8 mouse cellular contexts compared by ENCODE assay signal in genomic region chr1:169530876-169531701, GRCm38 (mm10). TPM values are rescaled to one million over a fixed set of nuclear protein-coding genes. Genes with fewer than 3 reads are reported as not detected.
A peak's percentile ranks its signal among the peaks of the same experiment; 100 is the strongest.
DNase-seq lines count a peak whose midpoint lies in the region; ATAC-seq lines count a peak whose summit lies in the region.

TSS of gene Nuf2 (minus strand) at chr1:169531464.

- ATAC-seq in erythroblast, adult 5-6 weeks (replicated peaks; ENCODE audit: low FRiP score, poor library complexity, severe bottlenecking) = peak; percentile 98
- peak; percentile 99 for ATAC-seq in kidney, embryonic 15.5 days (replicated peaks; ENCODE audit: low FRiP score)
- ATAC-seq in monocyte, adult 5-6 weeks (replicated peaks; ENCODE audit: insufficient number of reproducible peaks, low FRiP score, low TSS enrichment, poor library complexity, severe bottlenecking) = peak; percentile 100

- H3K9ac ChIP-seq in kidney, embryonic 15.5 days = peak within 1 kb of the TSS; percentile 59

- WGBS in heart, embryonic 10.5 days = under 1% methylated on average over 38 of the region's 39 CpGs
- WGBS in kidney, embryonic 15.5 days = under 1% methylated on average over 39 of the region's 39 CpGs

- peak within 1 kb of the TSS; percentile 82 for H3K4me2 ChIP-seq in kidney, embryonic 15.5 days

- H3K27me3 ChIP-seq in heart, embryonic 10.5 days (ENCODE audit: insufficient read depth, poor library complexity, severe bottlenecking) = no peaks in the 10 kb centered on the region
- no peaks in the 10 kb centered on the region for H3K27me3 ChIP-seq in kidney, embryonic 15.5 days

- H3K27ac ChIP-seq in heart, embryonic 10.5 days = peak within 1 kb of the TSS; percentile 89
- peak within 1 kb of the TSS; percentile 87 for H3K27ac ChIP-seq in kidney, embryonic 15.5 days

- H3K36me3 ChIP-seq in heart, embryonic 10.5 days = peaks cover 21% of the 10 kb centered on the region
- H3K36me3 ChIP-seq in kidney, embryonic 15.5 days = peaks cover 24% of the 10 kb centered on the region

- peak within 1 kb of the TSS; percentile 74 for H3K4me3 ChIP-seq in heart, embryonic 10.5 days
- peak within 1 kb of the TSS; percentile 77 for H3K4me3 ChIP-seq in kidney, embryonic 15.5 days (replicated peaks)

- peaks cover 8% of the 10 kb centered on the region; the same call in 1 of the 2 replicates for H3K4me1 ChIP-seq in heart, embryonic 10.5 days
- H3K4me1 ChIP-seq in kidney, embryonic 15.5 days = peaks cover 14% of the 10 kb centered on the region

- no peaks in the 10 kb centered on the region for H3K9me3 ChIP-seq in heart, embryonic 10.5 days
- H3K9me3 ChIP-seq in kidney, embryonic 15.5 days (replicated peaks) = no peaks in the 10 kb centered on the region

- peak; percentile 97 to 98 for DNase-seq in B cell, adult 2 months
- peak; percentile 100 for DNase-seq in brain, adult 2 months (ENCODE audit: low read depth, low spot score)
- DNase-seq in heart, embryonic 10.5 days (ENCODE audit: low spot score) = peak; percentile 98
- peak; percentile 95 for DNase-seq in liver
- DNase-seq in spleen, postnatal 4 days (ENCODE audit: low spot score in 2 of 2) = peak; percentile 98

RNA-seq across cellular contexts. Expression of gene Nuf2, which starts in this region (rescaled TPM):
- 32.8 and 53.4 TPM in 2 replicates for total RNA-seq in erythroblast, adult 5-6 weeks (2015; ENCODE audit: low replicate concordance)
- 79.2 and 120 TPM in 2 replicates for total RNA-seq in erythroblast, adult 5-6 weeks (2017; ENCODE audit: low replicate concordance)
- polyA plus RNA-seq in heart, embryonic 10.5 days (2016; fragmentation: Nextera tagmentation; extraction: Ambion mirVana) = 47.3 and 48.5 TPM in 2 replicates
- polyA plus RNA-seq in kidney, embryonic 15.5 days (2015; fragmentation: Nextera tagmentation; extraction: Ambion mirVana) = 63.7 and 65.7 TPM in 2 replicates
- total RNA-seq in monocyte, adult 5-6 weeks (2017) = 0.57 to 4.6 TPM (median 1.7 TPM) in 3 replicates

Comparison
In these comparisons a context has a peak if more than half of its experiments do, and no peak if none do; other contexts are left out.
1. Peak in every context shown above with its lines: DNase-seq, ATAC-seq, H3K4me3 ChIP-seq and H3K27ac ChIP-seq.